Mouse (Mus musculus): ENCODE data around the gene Zfp791. TPM values are rescaled to one million over a fixed set of nuclear protein-coding genes. Genes with fewer than 3 reads are reported as not detected.
"Not testable (repeated sequence)": the region's sequence is repeated elsewhere in the genome, so short reads cannot be mapped to it uniquely, and the experiment has no call there.

Gene Zfp791
- 3.9 and 4.6 TPM in 2 replicates for polyA plus RNA-seq (2015; fragmentation: Nextera tagmentation; extraction: Ambion mirVana)

GRCm38 (mm10) chr8:85122995-85123394, at the start of gene Zfp791:
Zfp791 (minus strand) TSS chr8:85123095.
- H3K4me1 ChIP-seq (replicated peaks) = peaks cover 7% of the 10 kb centered on the region; the same call in 1 of the 2 replicates
- H3K27me3 ChIP-seq = no peaks in the 10 kb centered on the region
- WGBS = 85% methylated on average over 3 of the region's 3 CpGs
- H3K27ac ChIP-seq (replicated peaks) = no peak within 1 kb of the TSS
- H3K4me2 ChIP-seq = no peak within 1 kb of the TSS
- H3K9ac ChIP-seq = no peak within 1 kb of the TSS
- H3K4me3 ChIP-seq = no peak within 1 kb of the TSS
- ATAC-seq (ENCODE audit: low FRiP score, low read depth) = no peak
- no peaks in the 10 kb centered on the region for H3K9me3 ChIP-seq
- H3K36me3 ChIP-seq = no peaks in the 10 kb centered on the region

DNA sequence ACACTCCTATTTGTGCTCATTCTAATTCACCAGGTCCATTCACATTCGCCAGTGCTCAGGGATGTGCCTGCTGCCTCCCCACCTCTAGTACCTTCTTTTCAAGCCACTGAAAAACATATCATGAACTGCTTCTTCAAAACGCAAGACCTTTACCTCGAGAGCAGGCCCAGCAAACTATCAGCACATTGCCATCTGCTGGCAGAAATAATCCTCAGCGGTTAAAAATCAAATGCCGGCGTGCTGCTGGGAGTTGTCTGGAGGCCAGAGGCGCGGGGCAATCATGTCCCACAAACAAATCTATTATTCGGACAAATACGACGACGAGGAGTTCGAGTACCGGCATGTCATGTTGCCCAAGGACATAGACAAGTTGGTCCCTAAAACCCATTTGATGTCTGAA, 48.4 kb upstream of the Zfp791 start:
- H3K27me3 ChIP-seq = no peaks in the 10 kb centered on the region
- H3K4me3 ChIP-seq = no peak overlapping the region
- no peak overlapping the region for H3K27ac ChIP-seq (replicated peaks)
- 30% methylated on average over 14 of the region's 14 CpGs for WGBS
- H3K4me1 ChIP-seq (replicated peaks) = no peaks in the 10 kb centered on the region
- no peak overlapping the region for H3K9ac ChIP-seq
- H3K36me3 ChIP-seq = no peaks in the 10 kb centered on the region
- H3K9me3 ChIP-seq = 0 out of 2 replicates have a peak, but pooled peaks cover 2% of the 10 kb centered on the region
- ATAC-seq (ENCODE audit: low FRiP score, low read depth) = no peak
- H3K4me2 ChIP-seq = no peak overlapping the region

- no peaks in the 10 kb centered on the region for H3K27me3 ChIP-seq
- peaks cover 24% of the 10 kb centered on the region for H3K9me3 ChIP-seq
- 91% methylated on average over 3 of the region's 3 CpGs for WGBS
- H3K4me2 ChIP-seq = no peak within 1 kb of the TSS
- H3K4me3 ChIP-seq = no peak within 1 kb of the TSS
- no peak for ATAC-seq (ENCODE audit: low FRiP score, low read depth)
- no peaks in the 10 kb centered on the region for H3K4me1 ChIP-seq (replicated peaks)
- no peak within 1 kb of the TSS for H3K27ac ChIP-seq (replicated peaks)
- H3K9ac ChIP-seq = no peak within 1 kb of the TSS
- no peaks in the 10 kb centered on the region for H3K36me3 ChIP-seq
Observed at GRCm38 (mm10) chr8:85151624-85152023, 28.7 kb upstream of the Zfp791 start, which contains the start of gene Cks1brt. Cks1brt (plus strand) TSS chr8:85151924.

- H3K4me2 ChIP-seq = no peak overlapping the region
- H3K27me3 ChIP-seq = no peaks in the 10 kb centered on the region
- no peak overlapping the region for H3K27ac ChIP-seq (replicated peaks)
- WGBS = 94% methylated on average over 4 of the region's 4 CpGs
- H3K9ac ChIP-seq = no peak overlapping the region
- no peaks in the 10 kb centered on the region for H3K36me3 ChIP-seq
- no peak for ATAC-seq (ENCODE audit: low FRiP score, low read depth)
- H3K4me1 ChIP-seq (replicated peaks) = no peaks in the 10 kb centered on the region
- no peaks in the 10 kb centered on the region for H3K9me3 ChIP-seq
- no peak overlapping the region for H3K4me3 ChIP-seq
Observed at GRCm38 (mm10) chr8:85142516-85142915, 19.6 kb upstream of the Zfp791 start.

DNA sequence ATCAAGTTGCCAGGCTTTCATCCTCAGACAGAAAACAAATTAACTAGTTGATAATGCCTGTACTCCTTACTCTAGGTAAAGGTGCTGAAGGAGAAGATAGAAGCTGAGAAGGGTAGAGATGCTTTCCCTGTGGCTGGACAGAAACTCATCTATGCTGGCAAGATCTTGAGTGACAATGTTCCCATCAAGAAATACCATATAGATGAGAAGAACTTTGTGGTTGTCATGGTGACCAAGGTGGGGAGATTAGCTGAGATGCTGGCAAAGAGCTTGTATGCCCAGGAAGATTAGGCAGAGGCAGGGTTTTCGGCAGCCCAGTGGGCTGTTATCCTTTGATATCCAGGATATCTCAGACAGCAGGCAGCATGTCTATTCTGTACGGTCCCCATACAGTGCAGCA, 12.8 kb upstream of the Zfp791 start:
- not testable (repeated sequence) for H3K4me2 ChIP-seq; H3K27ac ChIP-seq (replicated peaks); H3K9me3 ChIP-seq; H3K36me3 ChIP-seq; H3K27me3 ChIP-seq; ATAC-seq (ENCODE audit: low FRiP score, low read depth); H3K4me3 ChIP-seq; H3K9ac ChIP-seq; H3K4me1 ChIP-seq (replicated peaks)
- 81% methylated on average over 2 of the region's 2 CpGs for WGBS

- H3K4me3 ChIP-seq = no peak overlapping the region
- WGBS = 97% methylated on average over 1 of the region's 1 CpGs
- ATAC-seq (ENCODE audit: low FRiP score, low read depth) = no peak
Observed at GRCm38 (mm10) chr8:85132335-85132734, 9.4 kb upstream of the Zfp791 start.

DNA sequence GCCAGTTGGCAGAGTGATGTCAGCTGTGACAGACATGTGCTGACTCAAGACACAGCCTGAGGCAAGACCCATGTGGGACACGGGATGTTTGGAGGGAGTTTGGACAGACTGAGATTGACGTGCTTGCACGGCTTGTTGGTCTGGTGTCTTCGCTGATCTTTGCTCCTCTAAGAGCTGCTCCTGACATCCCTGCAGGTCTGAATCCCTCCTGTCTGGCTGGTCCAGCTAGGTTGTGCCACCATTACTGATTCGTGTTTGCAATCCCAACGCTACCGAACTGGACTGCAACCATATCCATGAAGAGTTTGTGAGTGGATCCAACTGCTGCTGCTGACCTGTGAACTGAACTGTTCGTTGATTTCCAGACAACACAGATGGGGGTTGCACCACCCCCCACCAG, 796 bp upstream of the Zfp791 start:
- H3K9me3 ChIP-seq = no peaks in the 10 kb centered on the region
- H3K27me3 ChIP-seq = no peaks in the 10 kb centered on the region
- no peak overlapping the region for H3K4me3 ChIP-seq
- peaks cover 5% of the 10 kb centered on the region; the same call in 1 of the 2 replicates for H3K4me1 ChIP-seq (replicated peaks)
- H3K27ac ChIP-seq (replicated peaks) = no peak overlapping the region
- H3K4me2 ChIP-seq = no peak overlapping the region
- ATAC-seq (ENCODE audit: low FRiP score, low read depth) = no peak
- no peaks in the 10 kb centered on the region for H3K36me3 ChIP-seq
- no peak overlapping the region for H3K9ac ChIP-seq
- 96% methylated on average over 8 of the region's 8 CpGs for WGBS

More at GRCm38 (mm10) chr8:85132335-85132734, 9.4 kb upstream of the Zfp791 start:
- Histone ChIP-seq H3K9me3 (no peaks in the 10 kb centered on the region), H3K27me3 (peaks cover 6% of the 10 kb centered on the region; the same call in 1 of the 2 replicates), H3K27ac (replicated peaks) (no peak overlapping the region), H3K4me1 (replicated peaks) (no peaks in the 10 kb centered on the region), H3K9ac (no peak overlapping the region), H3K4me2 (no peak overlapping the region), H3K36me3 (no peaks in the 10 kb centered on the region)

DNA sequence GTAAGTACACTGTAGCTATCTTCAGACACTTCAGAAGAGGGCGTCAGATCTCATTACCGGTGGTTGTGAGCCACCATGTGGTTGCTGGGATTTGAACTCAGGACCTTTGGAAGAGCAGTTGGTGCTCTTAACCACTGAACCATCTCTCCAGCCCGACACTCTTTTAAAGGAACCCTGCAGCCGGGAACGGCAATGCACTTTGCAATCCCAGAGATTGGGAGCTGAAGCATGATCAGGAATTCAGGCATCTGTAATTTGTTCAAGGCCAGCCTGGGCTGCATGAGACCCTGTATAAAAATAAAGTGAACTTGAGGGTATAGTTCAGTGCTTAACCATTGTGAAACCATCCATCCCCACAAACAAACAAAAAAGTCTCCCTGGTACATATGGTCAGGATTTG, 2.6 kb downstream of the Zfp791 start:
- not testable (repeated sequence) for H3K36me3 ChIP-seq; H3K27me3 ChIP-seq; ATAC-seq (ENCODE audit: low FRiP score, low read depth); H3K4me2 ChIP-seq; H3K9ac ChIP-seq; H3K9me3 ChIP-seq; H3K4me1 ChIP-seq (replicated peaks); H3K4me3 ChIP-seq; H3K27ac ChIP-seq (replicated peaks)
- 84% methylated on average over 5 of the region's 5 CpGs for WGBS

- peak; percentile 94 for ATAC-seq (ENCODE audit: low FRiP score, low read depth)
- no peaks in the 10 kb centered on the region for H3K9me3 ChIP-seq
- 7% methylated on average over 37 of the region's 37 CpGs for WGBS
Observed at GRCm38 (mm10) chr8:85119052-85119981, 3.6 kb downstream of the Zfp791 start.

GRCm38 (mm10) chr8:85116984-85117383, 5.9 kb downstream of the Zfp791 start:
- H3K36me3 ChIP-seq = peaks cover 11% of the 10 kb centered on the region
- WGBS = 93% methylated on average over 7 of the region's 7 CpGs
- no peak overlapping the region for H3K4me3 ChIP-seq
- no peak for ATAC-seq (ENCODE audit: low FRiP score, low read depth)
- H3K27ac ChIP-seq (replicated peaks) = no peak overlapping the region
- no peak overlapping the region for H3K9ac ChIP-seq
- H3K4me2 ChIP-seq = no peak overlapping the region
- peaks cover 7% of the 10 kb centered on the region; the same call in 1 of the 2 replicates for H3K4me1 ChIP-seq (replicated peaks)
- H3K27me3 ChIP-seq = no peaks in the 10 kb centered on the region
- 0 out of 2 replicates have a peak, but pooled peaks cover under 1% of the 10 kb centered on the region for H3K9me3 ChIP-seq

More at GRCm38 (mm10) chr8:85119052-85119981, 3.6 kb downstream of the Zfp791 start:
- Histone ChIP-seq H3K27ac (replicated peaks) (peak overlapping the region; percentile 74), H3K36me3 (no peaks in the 10 kb centered on the region), H3K4me2 (peak overlapping the region; percentile 80), H3K4me3 (peak overlapping the region; percentile 68), H3K4me1 (replicated peaks) (peaks cover 7% of the 10 kb centered on the region; the same call in 1 of the 2 replicates), H3K27me3 (no peaks in the 10 kb centered on the region), H3K9ac (peak overlapping the region; percentile 72)

DNA sequence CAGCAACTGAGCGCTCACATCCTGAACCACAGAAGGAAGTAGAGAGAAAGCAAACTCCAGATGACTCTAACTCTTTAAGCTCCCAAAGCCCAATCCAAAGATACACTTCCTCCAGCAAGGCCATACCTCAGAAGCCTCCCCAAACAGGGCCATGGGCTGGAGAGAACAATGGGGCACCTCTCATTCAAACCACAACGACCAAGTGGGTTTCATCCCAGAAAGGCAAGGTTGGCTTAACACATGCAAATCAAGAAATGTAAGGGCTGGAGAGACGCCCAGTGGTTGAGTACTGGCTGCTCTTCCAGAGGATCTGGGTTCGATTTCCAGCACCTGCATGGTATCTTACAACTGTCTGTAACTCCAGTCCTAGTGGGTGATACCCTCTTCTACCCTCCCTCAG, 7.4 kb downstream of the Zfp791 start:
- Histone ChIP-seq H3K4me2 (no peak overlapping the region), H3K9me3 (peaks cover 3% of the 10 kb centered on the region; the same call in 1 of the 2 replicates), H3K9ac (no peak overlapping the region), H3K4me3 (no peak overlapping the region), H3K27me3 (no peaks in the 10 kb centered on the region), H3K4me1 (replicated peaks) (peaks cover 7% of the 10 kb centered on the region; the same call in 1 of the 2 replicates), H3K27ac (replicated peaks) (no peak overlapping the region), H3K36me3 (peaks cover 26% of the 10 kb centered on the region)
- WGBS = 79% methylated on average over 4 of the region's 4 CpGs
- no peak for ATAC-seq (ENCODE audit: low FRiP score, low read depth)

DNA sequence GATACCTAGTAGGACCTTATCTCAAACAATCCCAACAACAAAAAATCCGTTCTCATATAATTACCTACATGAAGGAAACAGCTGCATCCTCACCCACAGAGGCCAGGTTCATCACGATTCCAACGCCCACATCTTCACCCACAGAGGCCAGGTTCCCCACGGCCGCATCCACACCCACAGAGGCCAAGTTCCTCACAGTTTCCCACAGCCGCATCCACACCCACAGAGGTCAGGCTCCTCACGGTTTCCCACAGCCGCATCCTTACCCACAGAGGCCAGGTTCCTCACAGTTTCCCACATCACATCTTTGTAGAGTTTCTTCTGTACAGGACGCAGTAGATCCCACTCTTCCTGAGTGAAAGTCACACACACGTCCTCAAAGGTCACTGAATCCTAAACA, 9.7 kb downstream of the Zfp791 start:
- Histone ChIP-seq H3K27me3 (no peaks in the 10 kb centered on the region), H3K4me3 (no peak overlapping the region), H3K9ac (no peak overlapping the region), H3K4me1 (replicated peaks) (no peaks in the 10 kb centered on the region), H3K4me2 (no peak overlapping the region), H3K9me3 (peaks cover 3% of the 10 kb centered on the region; the same call in 1 of the 2 replicates), H3K27ac (replicated peaks) (no peak overlapping the region), H3K36me3 (peaks cover 46% of the 10 kb centered on the region)
- WGBS = 95% methylated on average over 10 of the region's 10 CpGs
- ATAC-seq (ENCODE audit: low FRiP score, low read depth) = no peak

Measured in hindbrain, embryonic 15.5 days (tissue).